Mouse (Mus musculus) midbrain, embryonic 14.5 days (tissue): ENCODE results near the gene Rab3il1. TPM values are rescaled to one million over a fixed set of nuclear protein-coding genes. Genes with fewer than 3 reads are reported as not detected.

ENCODE experiments used
- polyA plus RNA-seq: library from polyadenylated mRNA; unstranded; fragments of >200 nt; fragmentation: Nextera tagmentation; extraction: Ambion mirVana; gene quantifications from 2 replicates; pipeline ENCODE4 v1.2.1, GENCODE M21; 2014

Rab3il1 gene
- polyA plus RNA-seq, 1 experiment from 2014 or later: 19.2 TPM

Other genes starting within 250 kb of the Rab3il1 start
- gene Scgb2a2, start 154.1 kb upstream of the Rab3il1 start, polyA plus RNA-seq: not detected in 2 replicates
- gene Incenp, start 102.1 kb upstream of the Rab3il1 start, polyA plus RNA-seq: 18.1 and 21.7 TPM in 2 replicates
- 1,308 and 1,477 TPM in 2 replicates for gene Fth1, start 21.1 kb upstream of the Rab3il1 start, polyA plus RNA-seq
- 2.1 and 2.5 TPM in 2 replicates for gene Best1, start within 50 bp of the Rab3il1 start, polyA plus RNA-seq
- gene Fads3, start 39.9 kb downstream of the Rab3il1 start, polyA plus RNA-seq: 15.4 and 17.8 TPM in 2 replicates
- gene Fads2, start 100.1 kb downstream of the Rab3il1 start, polyA plus RNA-seq: 67.3 and 114 TPM in 2 replicates
- 125 and 152 TPM in 2 replicates for gene Fads1, start 181.2 kb downstream of the Rab3il1 start, polyA plus RNA-seq
- 363 and 446 TPM in 2 replicates for gene Tmem258, start 202.3 kb downstream of the Rab3il1 start, polyA plus RNA-seq
- 24.8 and 31.0 TPM in 2 replicates for gene Fen1, start 202.5 kb downstream of the Rab3il1 start, polyA plus RNA-seq
- gene Myrf, start 239.1 kb downstream of the Rab3il1 start, polyA plus RNA-seq: 0.49 and 0.75 TPM in 2 replicates